Mouse (Mus musculus): ENCODE data around the gene Kdm6b. TPM values are rescaled to one million over a fixed set of nuclear protein-coding genes. Genes with fewer than 3 reads are reported as not detected.
A peak's percentile ranks its signal among the peaks of the same experiment; 100 is the strongest.
"Not testable (repeated sequence)": the region's sequence is repeated elsewhere in the genome, so short reads cannot be mapped to it uniquely, and the experiment has no call there.

Kdm6b gene
- polyA plus RNA-seq, 1 experiment from 2014 or later: 42.0 TPM

- ATAC-seq (ENCODE audit: insufficient read depth, low FRiP score, low TSS enrichment) (no peak), DNase-seq (ENCODE audit: low spot score) (no peak)
- H3K4me3 ChIP-seq (ENCODE audit: low read depth, low read length): peak overlapping the region; percentile 18; the same call in 1 of the 2 replicates
- H3K36me3 ChIP-seq (ENCODE audit: control insufficient read depth, insufficient read depth, low read length): peaks cover 26% of the 10 kb centered on the region
- H3K27me3 ChIP-seq (ENCODE audit: control insufficient read depth, insufficient read depth, low read length): 0 out of 2 replicates have a peak, but pooled peaks cover 4% of the 10 kb centered on the region
- WGBS: 16% methylated on average over 21 of the region's 21 CpGs
- H3K9me3 ChIP-seq (ENCODE audit: control insufficient read depth, low read length): no peaks in the 10 kb centered on the region
- H3K4me1 ChIP-seq (ENCODE audit: control insufficient read depth, insufficient read depth, low read length): peaks cover 23% of the 10 kb centered on the region
- no peak overlapping the region for H3K27ac ChIP-seq (ENCODE audit: low read depth, low read length)
- peak overlapping the region; percentile 33; the same call in 1 of the 2 replicates for H3K4me2 ChIP-seq (ENCODE audit: low read depth)
- no peak overlapping the region for H3K9ac ChIP-seq (ENCODE audit: low read length)
These were observed 14.8 kb downstream of the Kdm6b start for GRCm38 (mm10) chr11:69398486-69399200.

GRCm38 (mm10) chr11:69398059-69398458 lies 15.4 kb downstream of the Kdm6b start, which contains the start of gene Tmem88:
Gene Tmem88 (minus strand): TSS chr11:69398234.
- no peak for ATAC-seq (ENCODE audit: insufficient read depth, low FRiP score, low TSS enrichment)
- peak within 1 kb of the TSS; percentile 33 for H3K4me2 ChIP-seq (ENCODE audit: low read depth)
- 0 out of 2 replicates have a peak, but pooled peaks cover 4% of the 10 kb centered on the region for H3K27me3 ChIP-seq (ENCODE audit: control insufficient read depth, insufficient read depth, low read length)
- H3K27ac ChIP-seq (ENCODE audit: low read depth, low read length): 0 out of 2 replicates have a peak within 1 kb of the TSS, but pooled peaks have one; percentile 34
- H3K9ac ChIP-seq (ENCODE audit: low read length): peak within 1 kb of the TSS; percentile 42
- peak within 1 kb of the TSS; percentile 18 for H3K4me3 ChIP-seq (ENCODE audit: low read depth, low read length)
- peaks cover 23% of the 10 kb centered on the region for H3K36me3 ChIP-seq (ENCODE audit: control insufficient read depth, insufficient read depth, low read length)
- peaks cover 23% of the 10 kb centered on the region for H3K4me1 ChIP-seq (ENCODE audit: control insufficient read depth, insufficient read depth, low read length)
- no peak for DNase-seq (ENCODE audit: low spot score)
- WGBS: 7% methylated on average over 16 of the region's 16 CpGs
- no peaks in the 10 kb centered on the region for H3K9me3 ChIP-seq (ENCODE audit: control insufficient read depth, low read length)

GRCm38 (mm10) chr11:69397581-69398057 lies 15.9 kb downstream of the Kdm6b start:
- peak overlapping the region; percentile 18 for H3K4me3 ChIP-seq (ENCODE audit: low read depth, low read length)
- no peaks in the 10 kb centered on the region for H3K9me3 ChIP-seq (ENCODE audit: control insufficient read depth, low read length)
- peak overlapping the region; percentile 42 for H3K9ac ChIP-seq (ENCODE audit: low read length)
- ATAC-seq (ENCODE audit: insufficient read depth, low FRiP score, low TSS enrichment): no peak
- WGBS: 8% methylated on average over 24 of the region's 24 CpGs
- H3K36me3 ChIP-seq (ENCODE audit: control insufficient read depth, insufficient read depth, low read length): peaks cover 23% of the 10 kb centered on the region
- 0 out of 2 replicates have a peak, but pooled peaks cover 4% of the 10 kb centered on the region for H3K27me3 ChIP-seq (ENCODE audit: control insufficient read depth, insufficient read depth, low read length)
- peak overlapping the region; percentile 33 for H3K4me2 ChIP-seq (ENCODE audit: low read depth)
- peaks cover 23% of the 10 kb centered on the region for H3K4me1 ChIP-seq (ENCODE audit: control insufficient read depth, insufficient read depth, low read length)
- peak; percentile 52 for DNase-seq (ENCODE audit: low spot score)
- 0 out of 2 replicates have a peak overlapping the region, but pooled peaks have one; percentile 34 for H3K27ac ChIP-seq (ENCODE audit: low read depth, low read length)

- Histone ChIP-seq H3K4me2 (ENCODE audit: low read depth) (peak overlapping the region; percentile 78), H3K4me3 (ENCODE audit: low read depth, low read length) (peak overlapping the region; percentile 63; the same call in 1 of the 2 replicates), H3K9ac (ENCODE audit: low read length) (no peak overlapping the region), H3K27ac (ENCODE audit: low read depth, low read length) (0 out of 2 replicates have a peak overlapping the region, but pooled peaks have one; percentile 34), H3K36me3 (ENCODE audit: control insufficient read depth, insufficient read depth, low read length) (peaks cover 22% of the 10 kb centered on the region), H3K27me3 (ENCODE audit: control insufficient read depth, insufficient read depth, low read length) (0 out of 2 replicates have a peak, but pooled peaks cover 4% of the 10 kb centered on the region), H3K4me1 (ENCODE audit: control insufficient read depth, insufficient read depth, low read length) (peaks cover 23% of the 10 kb centered on the region), H3K9me3 (ENCODE audit: control insufficient read depth, low read length) (no peaks in the 10 kb centered on the region)
- 32% methylated on average over 11 of the region's 11 CpGs for WGBS
- DNase-seq (ENCODE audit: low spot score) (no peak), ATAC-seq (ENCODE audit: insufficient read depth, low FRiP score, low TSS enrichment) (no peak)
These were observed 16.7 kb downstream of the Kdm6b start for GRCm38 (mm10) chr11:69396772-69397171.

- Histone ChIP-seq H3K36me3 (ENCODE audit: control insufficient read depth, insufficient read depth, low read length) (peaks cover 13% of the 10 kb centered on the region), H3K4me2 (ENCODE audit: low read depth) (peak overlapping the region; percentile 78), H3K4me3 (ENCODE audit: low read depth, low read length) (peak overlapping the region; percentile 63), H3K27ac (ENCODE audit: low read depth, low read length) (peak overlapping the region; percentile 83), H3K9me3 (ENCODE audit: control insufficient read depth, low read length) (no peaks in the 10 kb centered on the region), H3K4me1 (ENCODE audit: control insufficient read depth, insufficient read depth, low read length) (peaks cover 23% of the 10 kb centered on the region), H3K9ac (ENCODE audit: low read length) (peak overlapping the region; percentile 96), H3K27me3 (ENCODE audit: control insufficient read depth, insufficient read depth, low read length) (0 out of 2 replicates have a peak, but pooled peaks cover 4% of the 10 kb centered on the region)
- DNase-seq (ENCODE audit: low spot score) (peak; percentile 97), ATAC-seq (ENCODE audit: insufficient read depth, low FRiP score, low TSS enrichment) (peak; percentile 82)
- under 1% methylated on average over 48 of the region's 48 CpGs for WGBS
These were observed 17.7 kb downstream of the Kdm6b start for GRCm38 (mm10) chr11:69395634-69396373.

GRCm38 (mm10) chr11:69395235-69395633 lies 18.2 kb downstream of the Kdm6b start, which contains the start of the genes Naa38 and Cyb5d1:
Gene Naa38 (plus strand): TSS chr11:69395487.
Gene Cyb5d1 (minus strand): TSS chr11:69395631.
- DNase-seq (ENCODE audit: low spot score) (peak; percentile 88), ATAC-seq (ENCODE audit: insufficient read depth, low FRiP score, low TSS enrichment) (peak; percentile 73)
- Histone ChIP-seq H3K4me2 (ENCODE audit: low read depth) (peak within 1 kb of the TSS; percentile 78), H3K27ac (ENCODE audit: low read depth, low read length) (peak within 1 kb of the TSS; percentile 83), H3K9ac (ENCODE audit: low read length) (peak within 1 kb of the TSS; percentile 96), H3K4me3 (ENCODE audit: low read depth, low read length) (peak within 1 kb of the TSS; percentile 63), H3K4me1 (ENCODE audit: control insufficient read depth, insufficient read depth, low read length) (peaks cover 23% of the 10 kb centered on the region)
- 1% methylated on average over 21 of the region's 24 CpGs for WGBS
- H3K36me3 ChIP-seq (ENCODE audit: control insufficient read depth, insufficient read depth, low read length); H3K9me3 ChIP-seq (ENCODE audit: control insufficient read depth, low read length); H3K27me3 ChIP-seq (ENCODE audit: control insufficient read depth, insufficient read depth, low read length): not testable (repeated sequence)

- WGBS: 3% methylated on average over 31 of the region's 31 CpGs
- H3K27ac ChIP-seq (ENCODE audit: low read depth, low read length); H3K27me3 ChIP-seq (ENCODE audit: control insufficient read depth, insufficient read depth, low read length); H3K36me3 ChIP-seq (ENCODE audit: control insufficient read depth, insufficient read depth, low read length); ATAC-seq (ENCODE audit: insufficient read depth, low FRiP score, low TSS enrichment); H3K9me3 ChIP-seq (ENCODE audit: control insufficient read depth, low read length): not testable (repeated sequence)
- H3K4me3 ChIP-seq (ENCODE audit: low read depth, low read length): peak overlapping the region; percentile 63
- DNase-seq (ENCODE audit: low spot score): peak; percentile 26
- H3K4me2 ChIP-seq (ENCODE audit: low read depth): peak overlapping the region; percentile 78
- peak overlapping the region; percentile 96 for H3K9ac ChIP-seq (ENCODE audit: low read length)
- H3K4me1 ChIP-seq (ENCODE audit: control insufficient read depth, insufficient read depth, low read length): peaks cover 21% of the 10 kb centered on the region
These were observed 18.8 kb downstream of the Kdm6b start for GRCm38 (mm10) chr11:69394591-69395167.

GRCm38 (mm10) chr11:69390400-69391034 lies 23.0 kb downstream of the Kdm6b start:
- Histone ChIP-seq H3K9ac (ENCODE audit: low read length) (no peak overlapping the region), H3K4me3 (ENCODE audit: low read depth, low read length) (no peak overlapping the region), H3K4me1 (ENCODE audit: control insufficient read depth, insufficient read depth, low read length) (no peaks in the 10 kb centered on the region; the same call in 1 of the 2 replicates), H3K4me2 (ENCODE audit: low read depth) (no peak overlapping the region), H3K27ac (ENCODE audit: low read depth, low read length) (no peak overlapping the region), H3K9me3 (ENCODE audit: control insufficient read depth, low read length) (no peaks in the 10 kb centered on the region), H3K27me3 (ENCODE audit: control insufficient read depth, insufficient read depth, low read length) (no peaks in the 10 kb centered on the region), H3K36me3 (ENCODE audit: control insufficient read depth, insufficient read depth, low read length) (no peaks in the 10 kb centered on the region)
- DNase-seq (ENCODE audit: low spot score): peak; percentile 58
- WGBS: 53% methylated on average over 10 of the region's 10 CpGs
- ATAC-seq (ENCODE audit: insufficient read depth, low FRiP score, low TSS enrichment): no peak
